Mouse (Mus musculus) spleen, postnatal 4 days (tissue): ENCODE measurements around the gene Mrpl54.
A peak's percentile ranks its signal among the peaks of the same experiment; 100 is the strongest.

Experiments used
- DNase-seq, 2 experiments: peaks; one replicate each; pipeline ENCODE4 v3.0.0; 2022; ENCODE audit warnings: low spot score in 2 of 2

Gene Mrpl54

DNA sequence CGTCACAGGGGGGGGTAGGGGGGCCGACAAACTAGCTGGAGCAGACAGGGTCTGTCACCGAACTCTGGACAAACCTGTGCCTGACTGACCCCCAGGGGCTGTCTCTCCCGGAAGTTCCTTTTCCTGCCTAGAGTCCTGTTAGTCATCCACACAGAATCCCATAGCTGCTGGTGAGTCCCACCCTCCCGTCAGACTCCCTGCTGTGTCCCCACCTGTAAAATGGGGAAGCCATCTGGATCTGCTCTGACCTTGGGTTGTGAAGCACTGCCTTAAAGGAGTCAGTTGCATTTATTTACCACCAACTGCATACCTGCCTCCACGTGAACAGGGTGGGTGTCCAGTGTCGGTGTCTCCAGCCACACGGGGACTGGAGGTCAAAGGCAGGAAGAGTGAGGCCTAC, 27.7 kb upstream of the Mrpl54 start:
- no peak for DNase-seq

- no peak for DNase-seq
Observed at GRCm38 (mm10) chr10:81293334-81294030, 26.7 kb upstream of the Mrpl54 start.

GRCm38 (mm10) chr10:81292554-81293333, 26.0 kb upstream of the Mrpl54 start, which contains the start of gene Pip5k1c:
Gene Pip5k1c, plus strand, starts transcription at chr10:81292963.
- peak; percentile 99 for DNase-seq

DNA sequence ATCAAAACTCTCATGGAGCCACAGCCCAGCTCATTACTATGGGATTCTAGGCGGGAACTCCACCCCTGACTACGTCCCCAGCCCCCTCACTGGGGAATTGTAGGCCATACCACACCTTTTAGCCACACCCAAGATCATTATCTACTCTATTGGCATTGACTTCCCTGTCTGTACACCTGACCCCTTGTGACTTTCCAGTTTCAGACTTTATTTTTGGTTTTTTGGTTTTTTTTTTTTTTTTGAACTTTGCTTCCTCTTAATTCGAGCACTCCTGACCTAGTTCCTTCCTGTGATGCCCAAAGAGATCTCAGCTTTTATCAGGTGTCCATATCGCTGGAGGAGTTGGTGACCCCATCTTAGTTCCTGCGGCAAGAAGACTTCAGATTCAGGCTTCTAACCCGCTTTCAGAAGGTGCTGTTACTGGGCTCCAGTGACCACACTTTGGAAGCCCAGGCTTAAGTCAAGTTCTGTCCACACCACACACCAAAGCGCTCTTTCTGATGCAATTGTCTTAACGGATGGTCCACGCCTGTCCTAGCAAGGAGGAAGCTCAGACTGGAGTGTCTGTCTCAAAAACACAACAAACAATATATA, 24.9 kb upstream of the Mrpl54 start, which contains the start of gene Tjp3:
TSS of gene Tjp3 (minus strand) at position 71 of the 594 bp plus-strand sequence.
- no peak for DNase-seq

DNA sequence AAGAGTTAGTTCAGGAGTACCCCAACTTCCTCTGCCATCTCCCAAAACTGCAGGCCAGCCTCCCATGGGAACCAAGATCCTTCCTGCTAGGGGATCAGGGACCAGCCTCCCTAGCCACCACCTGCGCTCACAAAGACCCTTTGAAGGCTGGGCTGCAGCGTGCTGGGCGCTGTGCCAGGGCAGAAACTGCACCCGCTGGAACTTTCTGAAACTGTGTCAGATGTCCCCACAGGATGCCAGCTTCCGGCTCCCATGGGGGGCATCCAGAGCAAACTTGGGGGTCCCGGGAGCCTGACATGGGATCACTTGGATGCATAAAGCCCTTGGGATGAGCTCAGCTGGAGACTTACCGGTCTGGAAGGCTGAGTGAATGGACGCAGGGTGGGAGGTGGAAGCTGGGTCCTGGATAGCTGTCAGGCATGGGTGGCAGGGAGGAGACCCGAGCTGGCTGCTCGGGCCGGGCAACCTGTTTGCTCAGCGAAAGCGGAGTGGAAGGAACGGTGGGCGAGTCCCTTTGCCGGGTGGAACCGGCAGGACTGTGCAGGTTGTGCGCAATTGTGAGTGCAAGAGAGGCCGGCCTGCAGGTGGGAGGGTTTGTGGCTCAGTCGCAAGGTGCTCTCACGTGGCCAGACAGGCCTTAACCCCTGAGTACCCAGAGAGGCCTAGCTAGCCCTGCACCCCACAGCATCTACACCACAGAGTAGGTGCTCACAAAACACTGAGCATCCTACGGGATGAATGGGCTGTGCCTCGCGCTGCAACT, 24.1 kb upstream of the Mrpl54 start:
- no peak for DNase-seq

DNA sequence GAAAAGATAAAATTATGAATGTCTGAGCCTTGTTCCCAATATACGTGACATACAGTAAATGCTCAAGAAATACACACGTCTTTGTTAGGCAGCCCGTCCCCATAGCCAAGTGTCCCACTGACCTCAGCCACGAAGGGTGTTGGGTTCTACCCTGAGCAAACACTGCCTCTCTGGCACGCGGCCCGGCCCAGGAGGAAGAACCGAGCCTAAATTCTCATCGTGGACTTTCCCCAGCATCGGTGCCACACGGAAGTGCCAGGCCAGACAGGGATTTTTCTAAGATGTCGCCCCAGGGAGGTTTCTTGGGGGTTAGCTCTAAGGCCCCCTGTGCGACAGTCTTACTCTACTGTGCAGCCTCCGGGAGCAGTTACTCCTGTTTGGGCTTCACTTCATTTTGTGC, 23.1 kb upstream of the Mrpl54 start:
- DNase-seq: no peak

DNA sequence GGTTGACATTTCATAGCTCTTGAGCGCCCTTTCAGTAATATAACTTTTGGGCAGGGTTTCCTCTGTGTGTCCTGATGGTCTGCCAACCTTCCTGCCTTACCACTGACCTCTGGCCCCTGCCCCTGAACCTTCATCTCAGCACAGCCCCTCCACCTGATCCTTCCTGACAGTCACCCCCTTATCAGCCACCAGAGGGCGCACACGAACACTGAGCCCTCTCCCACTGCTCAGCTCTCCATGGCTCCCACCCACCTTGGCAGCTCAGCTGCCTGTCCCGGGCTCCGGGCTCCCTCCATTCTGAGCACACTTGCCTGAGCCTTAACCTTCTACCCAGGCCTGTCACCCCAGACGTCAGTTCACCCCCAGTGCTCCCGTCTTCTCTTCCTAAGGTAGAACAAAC, 22.5 kb upstream of the Mrpl54 start:
- peak; percentile 58 to 85 for DNase-seq

DNA sequence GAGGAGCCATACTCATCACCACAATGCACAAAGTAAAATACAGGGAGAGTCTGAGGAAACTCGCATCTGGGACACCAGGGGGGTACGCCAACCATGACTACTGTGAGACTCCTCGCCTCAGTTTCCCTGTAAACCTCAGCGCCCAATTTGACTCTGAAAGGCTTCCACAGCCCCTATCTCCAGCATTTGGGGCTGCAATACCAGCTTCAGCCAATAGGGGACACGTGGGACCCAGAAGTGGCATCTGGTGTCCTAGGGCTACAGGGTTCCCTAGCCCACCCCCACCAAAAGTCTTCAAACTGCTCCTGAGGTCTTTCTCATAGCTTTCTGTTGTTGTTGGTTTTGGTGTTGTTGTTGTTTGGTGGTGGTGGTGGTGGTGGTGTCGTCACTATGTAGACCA, 21.9 kb upstream of the Mrpl54 start:
- peak; percentile 64 to 87 for DNase-seq

GRCm38 (mm10) chr10:81287513-81288157, 20.9 kb upstream of the Mrpl54 start:
- DNase-seq: peak; percentile 83 to 95

DNA sequence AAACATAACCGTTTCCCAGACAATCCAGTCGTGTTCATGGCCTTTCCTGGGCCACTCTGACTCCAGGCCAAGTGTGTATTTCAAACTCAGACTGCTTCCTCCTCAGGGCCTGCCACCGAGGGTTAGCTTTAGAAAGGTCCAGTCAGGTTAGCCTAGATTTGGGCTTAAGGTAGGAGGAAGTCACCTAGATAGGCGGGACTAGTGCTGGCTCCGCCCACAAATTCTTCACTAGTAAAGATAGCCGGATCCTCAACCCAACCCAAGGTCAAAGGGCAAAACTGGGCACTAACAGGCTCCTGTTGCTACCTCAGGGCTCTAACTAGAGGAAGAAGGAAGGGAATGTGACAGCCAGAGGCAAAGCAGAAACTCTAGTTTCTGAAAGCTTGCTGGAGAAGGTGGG, 19.9 kb upstream of the Mrpl54 start:
- no peak for DNase-seq

GRCm38 (mm10) chr10:81285694-81286450, 19.1 kb upstream of the Mrpl54 start:
- DNase-seq: peak; percentile 90 to 97

DNA sequence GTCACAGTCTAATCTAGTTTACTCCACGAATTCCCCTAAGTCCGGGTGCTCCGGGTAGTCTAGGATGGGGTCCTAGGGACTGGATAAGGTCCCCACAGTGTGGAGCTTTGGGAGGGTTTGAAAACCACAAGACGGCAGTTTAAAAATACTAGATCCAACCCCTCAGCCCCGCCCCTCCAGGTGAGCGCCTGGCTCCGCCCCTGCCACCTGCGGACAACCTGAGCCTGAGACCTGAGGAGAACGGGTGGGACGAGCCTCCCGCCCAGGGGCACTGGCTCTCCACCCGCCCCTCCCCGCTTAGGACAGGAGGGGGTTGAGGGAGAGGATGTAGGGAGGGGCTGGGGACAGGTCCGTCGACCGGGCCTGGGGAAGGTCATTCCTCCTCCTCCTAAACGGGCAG, 18.0 kb upstream of the Mrpl54 start:
- DNase-seq: no peak

- no peak for DNase-seq
Observed at GRCm38 (mm10) chr10:81284189-81284588, 17.5 kb upstream of the Mrpl54 start.

GRCm38 (mm10) chr10:81279496-81279895, 12.8 kb upstream of the Mrpl54 start:
- no peak for DNase-seq

GRCm38 (mm10) chr10:81277676-81278075, 10.9 kb upstream of the Mrpl54 start:
- no peak for DNase-seq

- DNase-seq: no peak
Observed at GRCm38 (mm10) chr10:81273842-81274241, 7.1 kb upstream of the Mrpl54 start.

- no peak for DNase-seq
Observed at GRCm38 (mm10) chr10:81272356-81272755, 5.6 kb upstream of the Mrpl54 start.

DNA sequence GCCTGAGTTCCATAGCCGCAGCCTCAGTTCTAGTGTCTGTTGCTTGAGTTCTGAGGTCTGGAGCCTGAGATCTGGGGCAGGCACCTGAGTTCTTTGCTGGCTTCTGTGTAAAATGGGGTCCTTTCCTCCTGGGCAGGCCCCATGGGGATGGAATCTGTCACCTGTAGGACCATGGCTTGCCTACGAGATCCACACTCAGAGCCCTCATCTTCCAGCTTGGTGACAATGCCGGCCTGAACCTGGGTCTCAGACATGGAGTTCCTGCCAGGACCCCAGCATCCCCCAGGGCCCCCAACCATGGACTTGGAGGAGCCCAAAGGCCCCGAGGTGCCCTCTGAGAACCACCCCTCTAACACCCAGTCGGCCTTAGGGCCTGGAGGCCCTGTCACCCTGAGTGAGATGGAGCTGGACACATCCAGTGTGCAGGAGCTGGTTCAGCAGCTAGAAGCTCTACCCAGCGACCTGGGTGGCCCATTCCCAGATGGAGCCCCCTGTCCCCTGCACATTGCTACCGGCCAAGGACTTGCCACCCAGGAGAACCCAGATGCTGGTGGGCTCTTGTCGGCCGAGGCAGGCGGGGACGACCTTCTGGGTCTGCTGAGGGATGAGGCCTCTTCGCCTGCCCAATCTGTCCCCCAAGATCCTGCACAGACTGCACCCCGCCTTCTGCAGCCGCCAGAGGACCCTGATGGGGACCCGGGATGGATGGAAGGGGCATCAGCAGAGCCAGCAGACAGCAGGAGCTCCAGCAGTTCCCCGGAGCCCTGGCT, 2.1 kb upstream of the Mrpl54 start:
- no peak for DNase-seq

- peak; percentile 60 to 78 for DNase-seq
Observed at GRCm38 (mm10) chr10:81268056-81268455, 1.3 kb upstream of the Mrpl54 start.

GRCm38 (mm10) chr10:81265540-81265939, 1.2 kb downstream of the Mrpl54 start:
- no peak for DNase-seq
